Mouse (Mus musculus): ENCODE measurements around the gene Akr1c19. TPM values are rescaled to one million over a fixed set of nuclear protein-coding genes. Genes with fewer than 3 reads are reported as not detected.

The Akr1c19 gene
- polyA plus RNA-seq, 1 experiment from 2014 or later, result 8.4 TPM

- no peaks in the 10 kb centered on the region for H3K27me3 ChIP-seq (ENCODE audit: control insufficient read depth, insufficient read depth, low read depth, low read length)
- H3K36me3 ChIP-seq (ENCODE audit: control insufficient read depth, insufficient read depth, low read length), result no peaks in the 10 kb centered on the region
- H3K9me3 ChIP-seq (replicated peaks; ENCODE audit: control insufficient read depth, low read length, poor library complexity, severe bottlenecking), result no peaks in the 10 kb centered on the region
- no peak overlapping the region for H3K27ac ChIP-seq (ENCODE audit: low read length)
- ATAC-seq, result no peak
- no peak overlapping the region for H3K4me3 ChIP-seq (ENCODE audit: low read depth, low read length)
- no peaks in the 10 kb centered on the region for H3K4me1 ChIP-seq (ENCODE audit: control insufficient read depth, insufficient read depth, low read length)
- H3K9ac ChIP-seq (ENCODE audit: low read depth, low read length), result no peak overlapping the region
- WGBS, result 95% methylated on average over 4 of the region's 4 CpGs
- no peak overlapping the region for H3K4me2 ChIP-seq (ENCODE audit: low read length)
These were observed 68.5 kb downstream of the Akr1c19 start for GRCm38 (mm10) chr13:4296991-4297390.

Other genes starting within 250 kb of the Akr1c19 start
- gene Akr1c14, start 179.7 kb upstream of the Akr1c19 start, polyA plus RNA-seq (2015; fragmentation: Nextera tagmentation; extraction: Ambion mirVana), result 0.73 and 0.92 TPM in 2 replicates
- not detected in 2 replicates for gene Akr1c18, start 78.0 kb upstream of the Akr1c19 start, polyA plus RNA-seq (2015; fragmentation: Nextera tagmentation; extraction: Ambion mirVana)
- gene Akr1c13, start 37.5 kb upstream of the Akr1c19 start, polyA plus RNA-seq (2015; fragmentation: Nextera tagmentation; extraction: Ambion mirVana), result 1.2 and 1.5 TPM in 2 replicates
- 0.23 and 0.29 TPM in 2 replicates for gene Akr1c12, start 50.7 kb downstream of the Akr1c19 start, polyA plus RNA-seq (2015; fragmentation: Nextera tagmentation; extraction: Ambion mirVana)
- not detected in 2 replicates for gene Akr1c6, start 205.6 kb downstream of the Akr1c19 start, polyA plus RNA-seq (2015; fragmentation: Nextera tagmentation; extraction: Ambion mirVana)

All from midbrain, embryonic 16.5 days (tissue).